Mouse (Mus musculus) layer of hippocampus, postnatal 25 days (tissue): Measurements from ENCODE around the gene Sspn. TPM values are rescaled to one million over a fixed set of nuclear protein-coding genes. Genes with fewer than 3 reads are reported as not detected.

Experiments
- DNase-seq, 2 experiments: peaks; one replicate each; pipeline ENCODE4 v3.0.0; 2022; ENCODE audit warnings: mixed read lengths in 2 of 2, low spot score in 1 of 2; ENCODE audit errors: extremely low spot score in 1 of 2
- total RNA-seq, 2 experiments: library from RNA; stranded (reverse); gene quantifications; 2 replicates each; pipeline ENCODE4 v1.2.3; 2021

Sspn gene
- total RNA-seq, 2 experiments from 2014 or later = 4.6 to 5.2 TPM

DNA sequence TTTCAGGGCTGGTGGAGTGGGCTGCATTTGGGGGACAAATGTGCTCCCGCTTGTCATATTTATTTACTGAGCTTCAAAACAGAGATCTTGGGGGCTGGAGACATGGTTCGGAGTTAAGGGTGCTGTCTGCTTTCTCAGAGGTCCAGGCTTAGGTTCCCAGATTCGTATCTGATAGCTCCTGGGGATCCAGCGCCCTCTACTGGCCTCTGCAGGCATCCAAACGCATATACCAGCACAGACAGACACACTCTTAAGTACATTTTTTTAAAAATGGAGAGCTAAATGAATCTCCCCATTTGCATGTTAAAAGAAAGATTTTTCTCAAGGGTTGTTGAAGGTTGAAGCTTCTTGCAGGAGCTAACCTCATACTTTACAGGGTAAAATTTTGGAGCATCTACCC is 38.1 kb downstream of the Sspn start:
- no peak for DNase-seq

DNA sequence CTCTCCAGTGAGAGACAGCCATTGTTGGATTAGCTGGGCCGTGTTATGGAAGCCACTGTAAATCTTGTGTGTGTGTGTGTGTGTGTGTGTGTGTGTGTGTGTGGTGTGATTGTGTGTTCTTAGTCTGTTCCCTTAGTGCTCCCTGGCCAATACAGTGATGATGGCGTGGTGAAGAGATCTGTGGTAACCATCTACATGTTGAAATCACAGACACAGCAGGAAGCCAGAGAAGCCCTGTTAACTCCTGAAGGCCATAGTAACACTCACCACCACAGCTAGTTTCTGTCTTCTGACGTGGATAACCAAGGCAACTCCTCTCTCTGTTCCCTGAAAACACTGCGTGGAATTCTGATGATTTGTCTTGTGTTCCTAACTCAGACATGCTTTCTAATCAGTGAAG is 40.7 kb downstream of the Sspn start:
- DNase-seq = no peak

DNA sequence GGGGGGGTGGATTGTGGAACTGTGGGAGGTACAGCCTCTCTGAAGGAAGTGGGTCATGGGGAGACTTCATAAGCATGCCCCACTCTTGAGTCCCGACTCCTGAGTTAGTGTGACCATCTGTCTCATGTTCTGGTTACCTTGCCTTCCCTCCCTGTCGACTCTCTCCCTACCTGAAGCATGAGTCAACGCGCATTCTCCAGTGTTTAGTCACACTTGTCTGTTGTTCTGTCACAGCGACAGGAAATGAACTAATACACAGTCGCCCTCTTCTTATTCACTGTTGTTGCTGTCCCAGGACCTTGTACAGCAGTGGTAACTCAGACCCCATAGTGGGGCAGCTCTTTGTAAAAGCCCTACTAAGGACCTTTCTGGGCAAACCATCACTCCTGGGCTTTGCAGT is 41.4 kb downstream of the Sspn start:
- no peak for DNase-seq

DNA sequence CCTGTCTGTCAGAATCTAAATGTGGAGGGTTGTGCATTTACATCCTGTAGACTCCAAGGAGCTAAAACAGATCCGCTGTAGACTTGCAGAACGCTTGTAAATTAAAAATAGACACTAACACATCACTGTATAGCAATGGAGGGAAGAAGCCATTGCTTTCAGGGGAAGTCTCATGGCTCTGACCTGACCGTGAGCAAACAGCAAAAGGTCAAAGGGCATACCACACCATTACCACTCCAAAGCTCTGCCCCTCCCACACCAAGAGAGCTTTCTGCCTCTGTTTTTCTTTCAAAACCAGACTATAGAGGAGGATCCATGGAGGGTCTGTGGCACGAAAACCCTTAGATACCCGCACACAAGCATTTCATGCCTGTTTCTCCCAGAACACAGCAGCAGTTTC is 41.9 kb downstream of the Sspn start:
- no peak for DNase-seq

DNA sequence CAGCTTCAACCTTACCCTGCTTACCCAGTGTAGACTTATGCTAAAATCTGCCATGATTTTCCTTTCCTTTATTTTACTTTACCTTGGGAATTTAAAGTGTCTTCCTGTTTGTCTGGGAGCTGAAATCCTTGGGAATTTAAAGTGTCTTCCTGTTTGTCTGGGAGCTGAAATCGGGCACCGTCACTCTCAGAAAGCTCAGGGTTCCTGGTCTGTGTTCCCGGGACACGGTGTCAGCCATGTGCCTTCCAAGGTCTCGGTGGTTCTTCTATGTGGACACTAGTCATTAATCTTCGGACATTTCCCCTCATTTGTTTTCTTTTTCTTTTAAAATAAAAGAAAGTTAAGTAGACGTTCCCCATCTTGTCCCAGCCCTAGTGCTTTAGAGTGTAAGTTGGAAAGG is 43.3 kb downstream of the Sspn start:
- DNase-seq = no peak

DNA sequence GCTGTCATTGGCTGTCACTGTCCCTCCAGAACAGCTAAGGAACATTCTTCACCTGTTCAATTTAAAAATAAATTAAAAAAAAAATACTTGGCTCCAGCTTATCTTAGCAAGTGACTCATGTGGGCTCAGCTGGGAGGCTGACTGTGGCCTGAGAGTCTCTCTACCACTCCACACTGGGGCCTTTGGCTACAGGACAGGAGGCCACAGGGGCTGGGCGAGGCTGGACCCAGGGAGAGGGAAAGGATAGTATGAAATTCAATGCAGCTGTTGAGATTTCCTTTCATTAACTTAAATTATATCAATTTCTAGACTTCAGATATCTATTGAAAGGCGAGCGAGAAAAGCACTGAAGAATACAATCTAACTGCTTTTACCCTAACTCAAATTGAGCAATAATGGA is 45.9 kb downstream of the Sspn start:
- DNase-seq = no peak

DNA sequence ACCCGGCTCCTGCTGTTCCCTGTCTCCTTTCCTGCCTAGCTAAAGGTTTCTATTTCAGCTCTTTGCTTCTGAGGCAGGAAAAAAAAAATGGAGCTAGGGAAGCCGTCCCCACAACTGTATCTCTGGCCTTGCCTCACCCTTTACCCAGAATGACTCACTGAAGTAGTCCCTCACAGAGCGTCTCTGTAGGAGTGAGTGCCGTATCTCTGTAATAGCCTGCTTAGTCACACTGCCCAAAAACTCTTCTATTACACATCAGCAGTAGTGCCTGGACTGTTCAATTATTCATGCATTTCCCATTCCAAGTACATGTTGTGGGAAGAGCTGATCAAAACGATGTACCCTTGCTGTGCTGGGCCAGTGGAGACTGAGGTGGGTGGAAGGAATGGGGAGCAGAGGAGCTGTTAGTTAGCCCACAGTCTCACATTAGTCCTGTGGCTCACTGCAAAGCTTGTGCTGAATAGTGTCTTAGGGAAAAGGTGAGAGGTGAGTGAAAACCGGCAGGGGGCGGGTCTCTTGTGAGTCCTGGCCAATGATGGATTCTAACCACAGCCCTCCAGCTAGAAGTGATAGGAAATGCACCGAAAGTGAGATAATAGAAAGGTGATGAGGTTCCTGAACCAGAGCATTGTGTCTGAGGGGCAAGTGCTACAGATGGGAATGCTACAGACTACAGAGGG is 46.5 kb downstream of the Sspn start:
- DNase-seq = no peak

DNA sequence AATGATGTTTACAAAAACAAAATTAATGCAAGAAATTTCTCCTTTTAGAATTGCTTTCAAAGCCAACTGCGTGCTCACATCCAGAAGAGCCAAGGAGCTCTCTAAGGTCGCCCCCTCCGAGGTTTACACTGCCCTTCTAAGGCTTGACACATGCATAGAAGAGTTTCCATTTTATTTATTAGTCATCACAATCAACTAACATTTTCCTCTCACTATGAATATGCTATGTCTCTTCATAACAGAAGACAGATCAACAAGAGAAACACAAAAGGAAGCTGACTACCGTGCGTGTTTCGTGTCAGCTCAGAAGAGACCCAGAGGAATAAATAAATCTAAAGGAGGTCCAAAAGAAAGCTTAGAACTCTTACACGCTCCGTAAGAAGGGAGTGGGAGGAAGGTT is 49.6 kb downstream of the Sspn start:
- DNase-seq = no peak

DNA sequence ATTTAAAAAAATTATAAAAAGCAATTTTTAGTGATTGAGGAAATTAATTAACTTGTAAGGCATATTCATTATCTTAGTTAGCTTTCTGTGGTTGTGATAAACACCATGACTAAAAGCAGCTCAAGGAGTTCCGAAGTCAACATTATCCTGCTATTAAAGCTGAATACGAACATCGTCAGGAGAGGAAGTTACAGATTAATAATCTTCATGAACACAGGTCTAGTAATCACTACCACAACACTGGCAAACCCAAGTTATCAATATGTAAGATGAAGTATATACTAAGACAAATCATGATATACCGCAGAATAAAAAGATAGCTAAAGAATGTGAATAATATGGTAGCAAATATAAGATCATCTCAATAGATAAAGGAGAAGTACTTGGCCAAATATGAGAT is 50.9 kb downstream of the Sspn start:
- no peak for DNase-seq

DNA sequence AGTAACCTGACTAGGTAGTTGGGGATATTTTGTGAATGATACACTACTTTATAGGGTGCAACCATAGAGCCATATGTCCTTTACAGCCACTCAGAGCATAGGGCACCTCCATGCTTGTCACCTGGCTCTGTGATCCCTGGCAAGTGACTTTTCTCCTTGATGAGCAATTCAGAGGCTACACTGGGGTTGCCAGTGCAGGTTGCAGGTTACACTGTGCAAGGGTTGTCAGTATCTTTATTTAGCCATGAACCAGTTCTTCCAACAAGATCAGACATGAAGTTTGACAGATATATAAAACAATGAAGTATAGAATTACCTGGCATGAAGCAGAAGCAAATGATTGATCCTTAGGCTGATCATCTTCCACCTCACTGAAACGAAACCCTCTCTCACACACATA is 59.1 kb downstream of the Sspn start:
- DNase-seq = no peak

DNA sequence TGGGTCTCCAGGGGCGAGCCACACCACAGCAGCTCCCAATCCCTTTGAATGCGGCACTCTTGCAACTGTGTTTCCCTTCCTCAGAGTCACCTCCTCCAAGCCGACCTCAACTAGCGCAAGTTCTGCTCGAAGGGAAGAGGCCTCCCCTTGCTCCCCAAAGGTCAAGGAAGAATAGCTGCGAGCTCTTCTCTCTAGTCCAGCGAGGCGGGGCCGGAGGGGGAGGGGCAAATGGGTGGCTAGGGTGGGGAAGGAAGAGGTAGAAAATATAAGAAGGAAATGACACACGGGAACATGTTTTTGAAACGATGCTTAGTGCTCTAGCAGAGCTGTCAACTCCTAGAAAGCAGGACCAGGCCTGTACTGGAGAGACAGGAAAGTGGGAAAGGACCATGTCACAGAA is 61.1 kb downstream of the Sspn start:
- no peak for DNase-seq

DNA sequence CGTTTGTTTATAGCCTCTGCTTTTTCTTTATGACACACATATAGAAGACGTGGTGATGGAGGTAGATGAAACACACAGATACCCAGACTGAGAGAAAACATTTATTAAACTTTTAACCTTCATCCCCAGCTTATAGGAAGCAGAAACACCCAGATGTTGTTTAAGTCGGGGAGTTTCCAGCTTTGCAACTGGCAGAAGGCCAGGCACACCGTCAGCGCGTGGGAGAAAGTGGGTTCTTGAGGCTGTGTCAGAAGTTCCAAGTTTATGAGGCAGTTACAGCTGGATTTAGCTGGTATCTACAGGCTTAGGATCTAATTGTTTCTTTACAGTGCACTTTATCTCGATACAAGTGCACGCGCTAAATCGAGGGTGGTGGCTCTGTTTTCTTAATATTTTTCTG is 61.5 kb downstream of the Sspn start:
- no peak for DNase-seq

DNA sequence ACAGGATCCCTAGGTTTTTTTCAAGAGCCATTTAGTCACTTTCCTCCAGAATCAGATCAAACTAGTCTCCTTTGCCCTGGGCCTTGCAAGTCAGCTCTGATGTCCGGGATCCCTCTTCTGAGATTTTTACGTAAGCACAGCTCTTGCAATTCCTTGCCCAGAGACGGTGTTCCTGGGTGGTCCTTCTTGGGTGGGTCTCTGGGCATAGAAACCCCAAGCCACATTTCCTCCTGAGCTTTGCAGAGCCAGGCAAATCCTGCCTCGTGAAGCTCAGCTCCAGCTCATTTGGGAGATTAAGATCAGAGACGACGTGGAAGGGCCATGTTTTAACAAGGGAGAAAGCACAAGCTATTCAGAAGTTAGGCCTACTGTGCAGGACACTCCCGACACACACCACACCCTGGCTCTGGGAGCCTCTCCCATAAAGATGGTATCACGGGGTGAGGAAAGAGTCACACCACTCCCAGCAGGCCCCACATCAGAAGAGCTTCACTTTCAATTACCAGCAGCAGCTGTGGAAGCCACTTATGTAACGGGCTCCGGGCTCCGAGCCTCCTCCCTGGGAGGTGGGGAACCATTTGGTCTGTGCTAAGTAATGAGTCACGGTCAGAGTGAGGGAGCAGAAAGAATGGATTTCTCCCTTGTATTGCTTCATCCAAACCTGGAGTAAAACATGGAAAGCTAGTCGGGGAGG is 67.0 kb downstream of the Sspn start:
- peak; percentile 46 to 55 for DNase-seq

DNA sequence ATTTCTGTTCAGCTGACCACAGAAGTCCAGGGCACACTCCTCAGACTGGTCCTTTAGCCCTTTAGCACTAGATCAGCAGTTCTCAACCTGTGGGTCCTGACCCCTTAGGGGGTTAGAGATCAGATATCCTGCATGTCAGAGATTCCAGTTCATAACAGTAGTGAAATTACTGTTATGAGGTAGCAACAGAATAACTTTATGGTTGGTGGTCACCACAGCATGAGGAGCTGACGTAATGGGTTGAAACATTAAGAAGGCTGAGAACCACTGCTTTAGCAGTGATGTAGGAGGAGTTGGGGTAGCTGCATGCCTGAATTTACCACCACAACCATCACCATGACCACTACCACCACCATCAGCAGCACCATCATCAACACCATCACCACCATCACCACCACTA is 69.3 kb downstream of the Sspn start:
- no peak for DNase-seq

DNA sequence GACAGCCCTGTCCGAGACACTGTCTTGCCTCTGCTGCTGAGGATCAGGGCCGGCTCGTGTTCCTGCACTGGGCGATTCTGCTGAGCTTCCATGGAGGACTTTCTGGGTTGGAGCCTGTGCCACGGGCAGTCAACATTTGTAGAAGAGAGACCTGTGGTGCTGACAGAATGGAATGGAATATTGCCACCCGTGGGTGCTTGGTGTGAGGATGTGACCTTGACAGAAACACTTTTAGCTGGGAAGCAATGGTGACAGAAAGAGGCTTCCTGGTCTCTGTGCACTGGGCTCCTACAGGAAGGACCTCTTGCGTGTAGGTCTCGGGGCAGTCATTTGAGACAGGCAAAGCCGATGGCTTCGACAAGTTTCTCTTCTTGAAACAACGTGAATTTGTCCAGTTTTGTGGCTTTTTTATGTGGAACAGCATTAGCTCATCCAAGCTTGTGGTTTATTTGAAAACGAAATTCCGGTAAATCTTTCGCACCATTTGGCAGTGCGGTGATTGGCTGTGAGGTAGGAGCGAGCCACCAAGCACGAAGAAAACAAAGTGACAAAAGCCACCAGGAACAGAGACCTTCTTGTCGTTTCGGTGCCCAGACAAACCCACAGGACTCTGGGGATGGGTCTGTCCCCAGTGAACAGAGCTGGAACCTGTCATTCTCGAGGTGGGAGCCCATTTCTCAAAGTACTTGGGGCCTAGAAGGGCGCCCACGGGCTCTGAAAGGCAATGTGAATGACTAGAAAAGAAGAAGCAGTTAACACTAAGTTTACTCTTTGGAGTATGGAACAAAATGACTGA is 70.2 kb downstream of the Sspn start:
- DNase-seq = no peak

DNA sequence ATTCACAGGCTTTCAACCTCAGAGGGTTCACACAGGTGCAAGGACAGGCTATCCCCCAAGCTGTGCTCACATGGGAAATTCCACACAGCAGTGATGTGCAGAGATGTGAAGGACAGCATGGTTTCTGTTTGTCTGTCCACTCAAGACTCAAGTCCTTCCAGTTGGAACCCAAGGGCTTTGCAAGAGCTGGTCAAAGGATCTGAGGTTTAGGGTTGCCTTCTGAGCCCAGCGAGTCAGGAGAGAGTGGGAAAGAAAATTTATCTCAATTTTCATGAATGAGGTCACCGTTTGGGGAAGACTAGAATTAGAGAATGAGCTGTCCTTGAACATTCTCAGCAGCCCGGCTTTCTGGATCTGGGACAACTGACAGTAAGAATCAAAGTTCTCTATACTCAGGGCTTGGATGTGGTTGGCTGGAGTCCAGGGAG is 72.7 kb downstream of the Sspn start:
- no peak for DNase-seq

DNA sequence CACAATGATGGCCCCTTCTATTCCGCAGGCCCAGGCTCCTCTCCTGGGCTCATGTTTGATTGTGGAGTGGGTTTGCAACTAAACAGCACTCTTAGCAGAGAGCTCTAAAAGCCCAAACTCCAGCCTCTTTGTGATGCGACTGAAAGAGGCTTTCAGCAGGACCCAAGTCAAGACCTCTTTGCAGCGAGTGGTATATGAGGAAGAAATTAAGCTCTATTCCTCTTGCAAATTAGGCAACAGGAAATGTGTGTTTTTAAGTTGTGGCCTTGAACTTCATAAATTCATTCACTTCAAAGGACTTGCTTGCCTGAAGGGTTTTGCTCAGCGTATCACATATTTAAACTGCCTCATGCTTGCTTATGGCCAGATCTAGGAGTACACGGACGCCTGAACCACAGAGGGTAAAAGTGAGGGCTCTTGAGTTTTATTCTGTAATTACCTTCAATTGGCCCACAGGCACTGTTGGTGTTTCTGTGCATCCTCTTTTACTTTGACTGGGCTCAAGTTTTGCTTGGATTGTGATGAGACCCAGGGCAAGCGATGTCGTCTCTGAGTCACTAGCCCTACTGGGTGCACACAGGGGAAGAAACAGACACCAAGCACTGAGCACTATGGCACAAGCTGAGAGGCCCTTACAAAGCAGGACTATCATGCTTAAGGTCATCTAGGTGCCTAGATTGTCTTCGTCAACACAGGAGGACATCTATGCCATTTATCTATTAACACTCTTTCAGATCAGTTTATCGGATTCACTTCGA is 73.9 kb downstream of the Sspn start:
- no peak for DNase-seq

DNA sequence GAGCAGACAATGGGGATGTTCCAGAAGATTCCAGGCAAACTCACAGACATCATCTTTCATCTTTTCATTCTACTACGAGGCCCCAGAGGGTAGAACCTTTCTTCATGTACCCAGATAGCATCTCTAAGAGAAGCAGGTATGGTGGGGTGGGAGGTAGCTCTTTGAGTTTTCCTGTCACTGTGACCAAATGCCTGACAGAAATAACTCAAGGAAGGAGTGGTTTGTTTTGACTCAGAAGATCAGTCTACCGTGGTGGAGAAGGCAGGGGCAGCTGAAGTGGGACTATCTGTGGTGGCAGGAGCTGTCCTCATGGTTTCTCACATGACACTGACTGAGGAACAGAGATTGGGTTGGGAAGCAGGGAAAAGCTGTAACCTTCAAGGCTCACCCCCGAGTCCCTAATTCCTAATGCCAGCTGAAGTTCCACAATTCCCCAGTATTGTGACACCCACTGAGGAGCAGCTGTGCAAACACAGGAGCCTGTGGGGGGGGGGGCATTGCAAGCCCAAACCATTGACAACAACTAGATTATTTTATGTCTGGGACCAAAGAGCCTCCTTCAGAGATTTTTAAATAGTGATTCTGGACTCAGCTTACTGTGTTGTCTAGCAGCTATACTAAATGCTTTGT is 74.6 kb downstream of the Sspn start:
- DNase-seq = no peak

DNA sequence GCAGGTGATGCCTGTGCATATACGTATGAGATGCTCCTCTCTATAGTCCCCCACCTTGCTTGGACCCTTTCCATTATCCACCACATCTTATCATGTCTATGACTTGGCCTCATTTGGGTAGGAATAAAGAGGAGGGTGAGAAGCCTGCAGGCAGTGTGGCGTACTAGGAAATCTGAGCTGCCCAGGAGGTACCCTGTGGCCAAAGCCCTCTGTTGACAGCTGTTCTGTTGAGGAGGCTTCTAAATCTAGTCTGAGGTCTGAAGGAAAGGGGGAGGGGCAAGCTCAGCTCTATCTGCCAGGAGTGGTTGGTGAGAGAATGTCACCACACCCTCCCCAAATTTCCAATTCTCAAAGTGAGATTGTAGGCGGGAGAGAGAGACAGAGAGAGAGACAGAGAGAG is 75.3 kb downstream of the Sspn start:
- no peak for DNase-seq

DNA sequence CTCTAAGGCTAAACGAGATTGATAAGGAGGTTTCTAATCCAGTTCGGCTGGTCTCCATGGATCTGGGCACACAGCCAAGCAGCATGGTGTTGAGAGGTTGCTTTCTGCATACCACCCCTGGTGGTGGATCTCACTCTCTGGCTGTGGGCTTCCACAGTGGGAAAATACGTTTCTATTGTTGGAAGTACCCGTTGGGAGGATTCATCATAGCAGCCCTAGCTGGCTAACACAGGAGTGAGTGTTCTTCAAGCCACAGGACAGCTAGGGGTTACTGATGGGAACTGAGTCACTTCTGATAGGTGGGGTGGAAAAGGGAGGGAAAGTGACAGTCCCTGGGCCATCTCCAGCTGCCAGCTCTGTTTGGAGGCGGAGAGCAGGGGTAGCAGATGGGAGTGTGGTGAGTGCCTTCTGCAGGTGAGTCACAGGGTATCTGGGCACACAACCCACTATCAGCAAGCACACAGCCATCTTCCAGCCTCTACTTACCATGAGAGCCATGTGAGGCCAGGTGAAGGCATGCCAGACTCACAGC is 77.1 kb downstream of the Sspn start:
- DNase-seq = peak in 1 of 2 experiments; percentile 27
